Mouse (Mus musculus): ENCODE results near the gene Arhgef28.

DNA sequence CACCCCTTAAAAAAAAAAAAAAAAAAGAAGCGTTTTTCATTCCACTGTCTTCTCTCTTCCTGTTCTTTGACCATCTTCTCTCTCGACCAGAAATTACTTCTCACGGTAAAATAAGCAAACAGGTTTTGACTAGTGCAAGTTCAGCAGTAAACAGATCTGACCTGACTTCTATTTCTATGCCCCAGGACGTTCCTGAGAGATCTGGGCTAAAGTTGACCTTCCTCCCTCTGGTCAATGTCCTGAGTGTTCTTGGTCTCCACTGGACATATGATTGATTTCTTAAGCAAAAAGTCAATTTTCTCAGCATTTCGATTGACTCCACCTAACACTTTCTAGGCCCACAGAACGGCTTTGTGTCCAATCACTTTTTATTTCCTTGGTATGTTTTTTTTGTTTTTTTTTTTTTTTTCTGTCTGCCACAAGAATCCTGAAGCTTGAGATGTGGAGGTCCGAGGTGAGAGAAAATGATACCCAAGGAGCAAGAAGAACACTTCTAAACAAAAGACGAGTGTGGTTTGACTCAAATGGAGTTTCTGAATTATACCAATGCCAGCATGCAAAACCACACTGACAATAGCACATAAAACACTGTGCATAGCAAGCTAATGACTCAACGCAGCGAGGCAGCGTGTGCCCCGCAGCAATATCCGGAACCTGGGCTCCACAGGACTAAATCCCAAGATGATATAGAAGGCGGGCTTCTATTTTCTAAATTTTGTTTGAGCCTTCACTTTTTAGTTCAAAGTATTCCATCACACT, 278.7 kb downstream of the Arhgef28 start:
- TF ChIP-seq CTCF (IDR thresholded peaks at IDR 0.05; ENCODE audit: extremely low read depth, insufficient read length, insufficient replicate concordance, low read depth, low read length): no peak
- no peak for TF ChIP-seq POLR2A (IDR thresholded peaks at IDR 0.05; ENCODE audit: low read depth, low read length)
